Mouse (Mus musculus) heart, adult 2 months (tissue): Measurements from ENCODE around the gene Mfn1.

Experiments used
- CTCF ChIP-seq: fragments of 200-600 bp; IDR thresholded peaks from 2 replicates; pipeline ENCODE4 v1.8.1; 2022; ENCODE audit warnings: antibody characterized with exemption, mild to moderate bottlenecking, moderate library complexity
- POLR2A ChIP-seq: fragments of 200-500 bp; IDR thresholded peaks from 2 replicates; pipeline ENCODE4 v1.6.1; 2011; ENCODE audit warnings: mild to moderate bottlenecking, low read depth, low read length, control low read depth; ENCODE audit not compliant: insufficient read depth

DNA sequence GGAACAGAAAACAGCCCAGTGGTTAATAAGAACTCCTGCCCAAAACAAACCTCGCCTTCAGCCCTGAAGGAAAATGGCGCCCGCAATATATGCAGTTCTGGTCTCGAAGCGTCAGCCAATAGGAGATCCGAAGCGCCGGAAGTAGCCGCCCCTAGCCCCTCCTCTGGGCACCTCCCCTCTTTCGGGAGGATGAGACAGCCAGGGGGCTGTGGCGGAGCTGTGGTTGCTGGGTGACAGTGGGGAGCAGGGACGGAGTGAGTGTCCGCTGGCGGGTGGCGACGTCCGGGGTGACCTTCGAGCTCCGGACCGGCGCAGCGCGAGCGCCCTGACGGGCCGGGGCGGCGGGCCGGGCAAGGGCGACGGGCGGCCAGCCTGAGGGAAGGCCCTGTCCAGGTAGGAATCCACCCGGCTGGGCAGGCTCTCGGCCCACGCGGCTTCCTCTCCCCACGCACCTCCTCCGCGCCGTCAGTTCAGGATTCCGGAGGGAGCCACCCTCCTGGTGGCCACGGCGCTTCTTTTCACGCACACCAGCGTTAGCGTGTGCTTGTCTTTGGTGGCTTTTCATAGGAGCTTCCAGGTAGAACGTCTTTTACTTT, at the start of gene Mfn1:
- TF ChIP-seq CTCF (peak; percentile 29), POLR2A (peak; percentile 84; the same call in 1 of the 2 replicates)
